26 mouse cellular contexts compared by ENCODE assay signal in genomic region chr2:35878506-35878905, GRCm38 (mm10).
"Had no signal": no experiment of that assay in that cellular context is flagged by ENCODE, and none has a peak within 500 bp of the region (broad histone marks: within the 10 kb centered on the region; RNA-seq: fewer than 3 reads in every experiment).

No protein-coding gene starts in this region.

- H3K9ac ChIP-seq: embryonic facial prominence, embryonic 12.5 days; embryonic facial prominence, embryonic 13.5 days; embryonic facial prominence, embryonic 15.5 days; forebrain, embryonic 12.5 days; forebrain, embryonic 13.5 days; forebrain, embryonic 15.5 days; forebrain, postnatal 0 days had no signal

- H3K4me2 ChIP-seq: embryonic facial prominence, embryonic 12.5 days; embryonic facial prominence, embryonic 13.5 days; embryonic facial prominence, embryonic 15.5 days; forebrain, embryonic 12.5 days; forebrain, embryonic 13.5 days; forebrain, embryonic 15.5 days had no signal

- ATAC-seq: forebrain, embryonic 13.5 days; forebrain, embryonic 14.5 days; forebrain, embryonic 15.5 days; forebrain, embryonic 16.5 days; forebrain, postnatal 0 days had no signal

- H3K36me3 ChIP-seq: embryonic facial prominence, embryonic 10.5 days; embryonic facial prominence, embryonic 12.5 days; embryonic facial prominence, embryonic 13.5 days; embryonic facial prominence, embryonic 15.5 days; forebrain, embryonic 10.5 days; forebrain, embryonic 12.5 days; forebrain, embryonic 15.5 days; heart, embryonic 10.5 days had no signal

- H3K9me3 ChIP-seq: embryonic facial prominence, embryonic 10.5 days; embryonic facial prominence, embryonic 12.5 days; embryonic facial prominence, embryonic 13.5 days; embryonic facial prominence, embryonic 15.5 days; forebrain, embryonic 10.5 days; forebrain, embryonic 12.5 days; forebrain, embryonic 13.5 days; forebrain, embryonic 15.5 days; heart, embryonic 10.5 days had no signal

- H3K27me3 ChIP-seq: forebrain, embryonic 13.5 days; forebrain, embryonic 15.5 days had no signal

- H3K4me3 ChIP-seq: embryonic facial prominence, embryonic 10.5 days; embryonic facial prominence, embryonic 12.5 days; embryonic facial prominence, embryonic 13.5 days; embryonic facial prominence, embryonic 15.5 days; erythroblast, embryonic 14.5 days; forebrain, embryonic 10.5 days; forebrain, embryonic 12.5 days; forebrain, embryonic 13.5 days; forebrain, embryonic 15.5 days; gastrocnemius, adult 2 months; heart, adult 2 months; heart, embryonic 10.5 days had no signal

- H3K27ac ChIP-seq: embryonic facial prominence, embryonic 10.5 days; embryonic facial prominence, embryonic 12.5 days; embryonic facial prominence, embryonic 13.5 days; embryonic facial prominence, embryonic 15.5 days; forebrain, embryonic 10.5 days; forebrain, embryonic 12.5 days; forebrain, embryonic 13.5 days; forebrain, embryonic 15.5 days; gastrocnemius, adult 2 months; heart, adult 2 months; heart, embryonic 10.5 days had no signal

- DNase-seq: cerebellum, postnatal 10 days; cerebellum, postnatal 14 days; cerebellum, postnatal 25 days; cerebellum, postnatal 36 days; embryo, embryonic 11 days; forebrain, postnatal 0 days; gastrocnemius, adult 2 months; gastrocnemius, postnatal 10 days; gastrocnemius, postnatal 14 days; gastrocnemius, postnatal 25 days; gastrocnemius, postnatal 36 days; heart, adult 11 months; heart, adult 18-20 months; heart, adult 2 months had no signal
